Mouse (Mus musculus) liver, embryonic 15.5 days (tissue): ENCODE data around the gene Med4. TPM values are rescaled to one million over a fixed set of nuclear protein-coding genes. Genes with fewer than 3 reads are reported as not detected.

Experiments
- ATAC-seq: fragments of 200-750 bp; cut with Nextera tagmentation; 2 replicates; pipeline ENCODE4 v1.8.0; 2017; ENCODE audit warnings: moderate number of reproducible peaks, mild to moderate bottlenecking, moderate library complexity; ENCODE audit not compliant: insufficient read depth
- H3K27ac ChIP-seq: fragments of 300-500 bp; sonication (generic); replicated peaks from 2 replicates; pipeline ENCODE4 v1.5.1; 2015; ENCODE audit warnings: mild to moderate bottlenecking, inconsistent platforms
- H3K27me3 ChIP-seq: fragments of 300-500 bp; sonication (generic); 2 replicates; pipeline ENCODE4 v1.6.1; 2015; ENCODE audit warnings: mild to moderate bottlenecking, inconsistent platforms
- H3K36me3 ChIP-seq: fragments of 300-500 bp; sonication (generic); replicated peaks from 2 replicates; pipeline ENCODE4 v1.6.1; 2015; ENCODE audit warnings: moderate library complexity, mild to moderate bottlenecking, inconsistent platforms
- H3K4me1 ChIP-seq: fragments of 300-500 bp; sonication (generic); replicated peaks from 2 replicates; pipeline ENCODE4 v1.6.1; 2015; ENCODE audit warnings: inconsistent platforms
- H3K4me2 ChIP-seq: fragments of 300-500 bp; sonication (generic); 2 replicates; pipeline ENCODE4 v1.6.1; 2015; ENCODE audit warnings: moderate library complexity, mild to moderate bottlenecking, inconsistent platforms
- H3K4me3 ChIP-seq: fragments of 300-500 bp; sonication (generic); replicated peaks from 2 replicates; pipeline ENCODE4 v1.5.1; 2015; ENCODE audit warnings: mild to moderate bottlenecking, inconsistent platforms
- H3K9ac ChIP-seq: fragments of 300-500 bp; sonication (generic); 2 replicates; pipeline ENCODE4 v1.6.1; 2015; ENCODE audit warnings: moderate library complexity, mild to moderate bottlenecking, inconsistent platforms
- H3K9me3 ChIP-seq: fragments of 300-500 bp; sonication (generic); replicated peaks from 2 replicates; pipeline ENCODE4 v1.6.1; 2016; ENCODE audit warnings: inconsistent platforms
- WGBS: fragments of 180-500 bp; shearing (Covaris S2); methylation state at CpG from one replicate; pipeline ENCODE4 v1.1.7; 2015; ENCODE audit warnings: mixed read lengths; ENCODE audit not compliant: insufficient replicate concordance; 5-methylcytosine and 5-hydroxymethylcytosine counted together
- polyA plus RNA-seq: library from polyadenylated mRNA; unstranded; fragments of >200 nt; fragmentation: Nextera tagmentation; extraction: Ambion mirVana; gene quantifications from 2 replicates; pipeline ENCODE4 v1.2.1, GENCODE M21; 2015

Med4 gene
- polyA plus RNA-seq, 1 experiment from 2014 or later = 29.3 TPM

- H3K9ac ChIP-seq = no peak overlapping the region
- H3K4me2 ChIP-seq = no peak overlapping the region
- H3K36me3 ChIP-seq = no peaks in the 10 kb centered on the region
- H3K4me3 ChIP-seq = no peak overlapping the region
- no peaks in the 10 kb centered on the region for H3K27me3 ChIP-seq
- no peaks in the 10 kb centered on the region for H3K4me1 ChIP-seq
- WGBS = 57% methylated on average over 6 of the region's 6 CpGs
- no peaks in the 10 kb centered on the region for H3K9me3 ChIP-seq
- H3K27ac ChIP-seq = no peak overlapping the region
- ATAC-seq = no peak
Measured at GRCm38 (mm10) chr14:73533755-73534465, 24.1 kb downstream of the Med4 start.

- no peak overlapping the region for H3K9ac ChIP-seq
- H3K9me3 ChIP-seq = no peaks in the 10 kb centered on the region
- 68% methylated on average over 2 of the region's 2 CpGs for WGBS
- no peak overlapping the region for H3K27ac ChIP-seq
- H3K4me3 ChIP-seq = no peak overlapping the region
- H3K36me3 ChIP-seq = no peaks in the 10 kb centered on the region
- H3K27me3 ChIP-seq = no peaks in the 10 kb centered on the region
- H3K4me2 ChIP-seq = no peak overlapping the region
- H3K4me1 ChIP-seq = no peaks in the 10 kb centered on the region
- no peak for ATAC-seq
Measured at GRCm38 (mm10) chr14:73535641-73536040, 25.8 kb downstream of the Med4 start.

- Histone ChIP-seq H3K27ac (no peak overlapping the region), H3K36me3 (no peaks in the 10 kb centered on the region), H3K4me2 (no peak overlapping the region), H3K9ac (no peak overlapping the region), H3K4me1 (no peaks in the 10 kb centered on the region), H3K9me3 (no peaks in the 10 kb centered on the region), H3K4me3 (no peak overlapping the region), H3K27me3 (no peaks in the 10 kb centered on the region)
- no peak for ATAC-seq
- WGBS = 66% methylated on average over 6 of the region's 6 CpGs
Measured at GRCm38 (mm10) chr14:73543781-73544180, 34.0 kb downstream of the Med4 start.

- no peaks in the 10 kb centered on the region for H3K27me3 ChIP-seq
- no peak overlapping the region for H3K27ac ChIP-seq
- H3K4me1 ChIP-seq = peaks cover under 1% of the 10 kb centered on the region
- WGBS = 23% methylated on average over 4 of the region's 4 CpGs
- no peaks in the 10 kb centered on the region for H3K36me3 ChIP-seq
- H3K9ac ChIP-seq = no peak overlapping the region
- no peaks in the 10 kb centered on the region for H3K9me3 ChIP-seq
- no peak overlapping the region for H3K4me3 ChIP-seq
- H3K4me2 ChIP-seq = no peak overlapping the region
- ATAC-seq = no peak
Measured at GRCm38 (mm10) chr14:73547034-73547433, 37.2 kb downstream of the Med4 start.

GRCm38 (mm10) chr14:73548051-73548450 lies 38.2 kb downstream of the Med4 start, which contains the start of gene Nudt15:
Gene Nudt15, minus strand, starts transcription at chr14:73548242.
- Histone ChIP-seq H3K36me3 (no peaks in the 10 kb centered on the region), H3K9me3 (no peaks in the 10 kb centered on the region), H3K4me3 (no peak within 1 kb of the TSS), H3K9ac (no peak within 1 kb of the TSS), H3K4me2 (no peak within 1 kb of the TSS), H3K27ac (no peak within 1 kb of the TSS), H3K27me3 (no peaks in the 10 kb centered on the region), H3K4me1 (peaks cover 8% of the 10 kb centered on the region)
- no peak for ATAC-seq
- WGBS = 66% methylated on average over 3 of the region's 3 CpGs

GRCm38 (mm10) chr14:73550291-73550690 lies 40.5 kb downstream of the Med4 start:
- Histone ChIP-seq H3K27me3 (no peaks in the 10 kb centered on the region), H3K27ac (no peak overlapping the region), H3K4me3 (no peak overlapping the region), H3K4me2 (no peak overlapping the region), H3K4me1 (peaks cover 15% of the 10 kb centered on the region), H3K9me3 (no peaks in the 10 kb centered on the region), H3K36me3 (no peaks in the 10 kb centered on the region), H3K9ac (no peak overlapping the region)
- no peak for ATAC-seq
- 41% methylated on average over 3 of the region's 3 CpGs for WGBS

- Histone ChIP-seq H3K9me3 (no peaks in the 10 kb centered on the region), H3K27ac (no peak overlapping the region), H3K4me2 (no peak overlapping the region), H3K27me3 (no peaks in the 10 kb centered on the region), H3K36me3 (no peaks in the 10 kb centered on the region), H3K4me3 (no peak overlapping the region), H3K4me1 (peaks cover 15% of the 10 kb centered on the region), H3K9ac (no peak overlapping the region)
- 38% methylated on average over 8 of the region's 8 CpGs for WGBS
- no peak for ATAC-seq
Measured at GRCm38 (mm10) chr14:73550732-73551131, 40.9 kb downstream of the Med4 start.

- WGBS = 67% methylated on average over 6 of the region's 6 CpGs
- Histone ChIP-seq H3K4me1 (peaks cover 15% of the 10 kb centered on the region), H3K4me2 (no peak overlapping the region), H3K36me3 (no peaks in the 10 kb centered on the region), H3K9ac (no peak overlapping the region), H3K4me3 (no peak overlapping the region), H3K9me3 (no peaks in the 10 kb centered on the region), H3K27ac (no peak overlapping the region), H3K27me3 (no peaks in the 10 kb centered on the region)
- ATAC-seq = no peak
Measured at GRCm38 (mm10) chr14:73551164-73551563, 41.3 kb downstream of the Med4 start.

- peak overlapping the region; percentile 77 for H3K27ac ChIP-seq
- H3K9ac ChIP-seq = peak overlapping the region; percentile 92
- H3K36me3 ChIP-seq = no peaks in the 10 kb centered on the region
- H3K4me1 ChIP-seq = peaks cover 15% of the 10 kb centered on the region
- H3K27me3 ChIP-seq = no peaks in the 10 kb centered on the region
- H3K9me3 ChIP-seq = no peaks in the 10 kb centered on the region
- peak; percentile 93 for ATAC-seq
- WGBS = 4% methylated on average over 61 of the region's 61 CpGs
- H3K4me2 ChIP-seq = peak overlapping the region; percentile 86
- H3K4me3 ChIP-seq = peak overlapping the region; percentile 98
Measured at GRCm38 (mm10) chr14:73552341-73553121, 42.7 kb downstream of the Med4 start.

- no peaks in the 10 kb centered on the region for H3K9me3 ChIP-seq
- peak overlapping the region; percentile 92 for H3K9ac ChIP-seq
- H3K4me1 ChIP-seq = peaks cover 15% of the 10 kb centered on the region
- H3K36me3 ChIP-seq = no peaks in the 10 kb centered on the region
- H3K4me3 ChIP-seq = peak overlapping the region; percentile 98
- H3K27ac ChIP-seq = peak overlapping the region; percentile 77
- under 1% methylated on average over 10 of the region's 10 CpGs for WGBS
- ATAC-seq = peak; percentile 56
- peak overlapping the region; percentile 86 for H3K4me2 ChIP-seq
- no peaks in the 10 kb centered on the region for H3K27me3 ChIP-seq
Measured at GRCm38 (mm10) chr14:73553122-73553696, 43.4 kb downstream of the Med4 start.
